In genomic region chr10:93467791-93468190, GRCm38 (mm10) we compare ENCODE assay signal across 27 mouse cellular contexts. TPM values are rescaled to one million over a fixed set of nuclear protein-coding genes. Genes with fewer than 3 reads are reported as not detected.
A peak's percentile ranks its signal among the peaks of the same experiment; 100 is the strongest.
DNase-seq lines count a peak whose midpoint lies in the region; ATAC-seq and TF ChIP-seq lines count a peak whose summit lies in the region.
"Had no signal": no experiment of that assay in that cellular context is flagged by ENCODE, and none has a peak within 500 bp of the region (broad histone marks: within the 10 kb centered on the region; RNA-seq: fewer than 3 reads in every experiment).

No protein-coding gene starts in this region.

- H3K36me3 ChIP-seq in liver, embryonic 12.5 days: peaks cover 92% of the 10 kb centered on the region
- peaks cover 84% of the 10 kb centered on the region for H3K36me3 ChIP-seq in liver, postnatal 0 days (replicated peaks; ENCODE audit: insufficient read depth, low read length)
- peaks cover 73% of the 10 kb centered on the region for H3K36me3 ChIP-seq in kidney, embryonic 14.5 days (ENCODE audit: control insufficient read depth, insufficient read depth, low read length)

- H3K9me3 ChIP-seq in liver, embryonic 12.5 days (replicated peaks): no peaks in the 10 kb centered on the region
- no peaks in the 10 kb centered on the region for H3K9me3 ChIP-seq in liver, postnatal 0 days (ENCODE audit: low read length)
- no peaks in the 10 kb centered on the region for H3K9me3 ChIP-seq in kidney, embryonic 14.5 days (ENCODE audit: control insufficient read depth, low read length)
- H3K9me3 ChIP-seq: embryonic facial prominence, embryonic 13.5 days; heart, embryonic 15.5 days; hindbrain, embryonic 15.5 days; megakaryocyte, embryonic 14.5 days had no signal

- 91% methylated on average over 3 of the region's 3 CpGs for WGBS in liver, embryonic 12.5 days (ENCODE audit: insufficient replicate concordance)
- 92% methylated on average over 3 of the region's 3 CpGs for WGBS in liver, postnatal 0 days (ENCODE audit: insufficient replicate concordance)
- WGBS in kidney, embryonic 14.5 days: 97% methylated on average over 3 of the region's 3 CpGs

- H3K9ac ChIP-seq in liver, embryonic 12.5 days: no peak overlapping the region
- no peak overlapping the region for H3K9ac ChIP-seq in liver, postnatal 0 days (replicated peaks)
- no peak overlapping the region for H3K9ac ChIP-seq in kidney, embryonic 14.5 days (ENCODE audit: low read depth, low read length)
- H3K9ac ChIP-seq: embryonic facial prominence, embryonic 13.5 days; heart, embryonic 15.5 days; hindbrain, embryonic 15.5 days had no signal

- TF ChIP-seq CTCF in liver, postnatal 0 days (IDR thresholded peaks at IDR 0.05; ENCODE audit: low read depth): no peak

- H3K4me3 ChIP-seq in liver, embryonic 12.5 days: no peak overlapping the region
- no peak overlapping the region for H3K4me3 ChIP-seq in liver, postnatal 0 days (ENCODE audit: low read depth, low read length)
- H3K4me3 ChIP-seq in kidney, embryonic 14.5 days (ENCODE audit: low read length): no peak overlapping the region
- H3K4me3 ChIP-seq: embryonic facial prominence, embryonic 13.5 days; erythroblast, embryonic 14.5 days; gastrocnemius, adult 2 months; heart, embryonic 15.5 days; hindbrain, embryonic 15.5 days; left cerebral cortex, adult 2 months; megakaryocyte, embryonic 14.5 days had no signal

- H3K4me2 ChIP-seq in liver, embryonic 12.5 days: peak overlapping the region; percentile 7; the same call in 1 of the 2 replicates
- no peak overlapping the region for H3K4me2 ChIP-seq in liver, postnatal 0 days (ENCODE audit: low read depth, low read length)
- H3K4me2 ChIP-seq in kidney, embryonic 14.5 days (replicated peaks; ENCODE audit: low read depth, low read length): no peak overlapping the region
- H3K4me2 ChIP-seq: embryonic facial prominence, embryonic 13.5 days; heart, embryonic 15.5 days; hindbrain, embryonic 15.5 days had no signal

- ATAC-seq in liver, embryonic 12.5 days: peak; percentile 32; the same call in 1 of the 2 replicates
- no peak for ATAC-seq in liver, postnatal 0 days
- peak; percentile 22 for ATAC-seq in granulocyte monocyte progenitor cell, adult 5-6 weeks (replicated peaks; ENCODE audit: poor library complexity, severe bottlenecking)
- peak; percentile 50 for ATAC-seq in megakaryocyte-erythroid progenitor cell, adult 5-6 weeks (replicated peaks; ENCODE audit: low FRiP score, low TSS enrichment, poor library complexity, severe bottlenecking)
- ATAC-seq in kidney, embryonic 14.5 days (ENCODE audit: low FRiP score, low TSS enrichment): no peak
- ATAC-seq: forebrain, embryonic 14.5 days had no signal

- H3K27ac ChIP-seq in liver, embryonic 12.5 days: no peak overlapping the region
- no peak overlapping the region for H3K27ac ChIP-seq in liver, postnatal 0 days (ENCODE audit: low read depth)
- no peak overlapping the region for H3K27ac ChIP-seq in kidney, embryonic 14.5 days (ENCODE audit: low read depth, low read length)
- H3K27ac ChIP-seq: embryonic facial prominence, embryonic 13.5 days; gastrocnemius, adult 2 months; heart, embryonic 15.5 days; hindbrain, embryonic 15.5 days; left cerebral cortex, adult 2 months; stomach, postnatal 0 days had no signal

- DNase-seq in liver, postnatal 0 days: no peak
- DNase-seq in right cerebral cortex, postnatal 25 days: no peak
- DNase-seq in left cerebral cortex, adult 18-20 months (ENCODE audit: low spot score in 2 of 2): no peak
- DNase-seq: adrenal gland, postnatal 25 days; cerebellum, adult 8-10 months; cerebellum, postnatal 36 days; embryo, embryonic 11 days; gastrocnemius, adult 2 months; heart, postnatal 36 days; kidney, adult 9 months; kidney, postnatal 4 days; lung, adult 18-20 months; lung, postnatal 14 days; midbrain, embryonic 14.5 days had no signal

- no peaks in the 10 kb centered on the region for H3K27me3 ChIP-seq in liver, embryonic 12.5 days (replicated peaks)
- H3K27me3 ChIP-seq in liver, postnatal 0 days (ENCODE audit: insufficient read depth, low read length): no peaks in the 10 kb centered on the region
- H3K27me3 ChIP-seq in kidney, embryonic 14.5 days (ENCODE audit: control insufficient read depth, insufficient read depth, low read length): no peaks in the 10 kb centered on the region
- H3K27me3 ChIP-seq: embryonic facial prominence, embryonic 13.5 days; heart, embryonic 15.5 days; hindbrain, embryonic 15.5 days; megakaryocyte, embryonic 14.5 days had no signal

- peaks cover 16% of the 10 kb centered on the region for H3K4me1 ChIP-seq in liver, embryonic 12.5 days
- no peaks in the 10 kb centered on the region for H3K4me1 ChIP-seq in liver, postnatal 0 days (ENCODE audit: insufficient read depth)
- H3K4me1 ChIP-seq in kidney, embryonic 14.5 days (ENCODE audit: control insufficient read depth, insufficient read depth, low read length): no peaks in the 10 kb centered on the region
- H3K4me1 ChIP-seq: embryonic facial prominence, embryonic 13.5 days; heart, embryonic 15.5 days; hindbrain, embryonic 15.5 days; megakaryocyte, embryonic 14.5 days had no signal

- no peak for TF ChIP-seq EP300 in liver, postnatal 0 days (IDR thresholded peaks at IDR 0.05; ENCODE audit: low read depth)

RNA-seq across cellular contexts. Expression of gene Lta4h, which starts 14.6 kb away (rescaled TPM):
- 97.2 and 104 TPM in 2 replicates for polyA plus RNA-seq in liver, embryonic 12.5 days (2016; fragmentation: Nextera tagmentation; extraction: Ambion mirVana)
- 63.7 and 68.4 TPM in 2 replicates for polyA plus RNA-seq in liver, postnatal 0 days (2015; fragmentation: Nextera tagmentation; extraction: Ambion mirVana)
- total RNA-seq in granulocyte monocyte progenitor cell, adult 5-6 weeks (2014; fragmentation: Nextera tagmentation): 753 and 1,014 TPM in 2 replicates
- 752 and 880 TPM in 2 replicates for total RNA-seq in granulocyte monocyte progenitor cell, adult 5-6 weeks (2017)
- 139 and 192 TPM in 2 replicates for total RNA-seq in megakaryocyte-erythroid progenitor cell, adult 5-6 weeks (2014; fragmentation: Nextera tagmentation)
- 133 and 138 TPM in 2 replicates for total RNA-seq in megakaryocyte-erythroid progenitor cell, adult 5-6 weeks (2017)
- 10 to 100 TPM; 58.3 to 64.0 TPM for total RNA-seq in left cerebral cortex, adult 18-20 months (2021)
- polyA plus RNA-seq in kidney, embryonic 14.5 days (2014; fragmentation: Nextera tagmentation; extraction: Ambion mirVana): 146 and 179 TPM in 2 replicates

RNA-seq across cellular contexts. Expression of gene Hal, which starts 20.8 kb away (rescaled TPM):
- 1.6 and 1.8 TPM in 2 replicates for polyA plus RNA-seq in liver, embryonic 12.5 days (2016; fragmentation: Nextera tagmentation; extraction: Ambion mirVana)
- polyA plus RNA-seq in liver, postnatal 0 days (2015; fragmentation: Nextera tagmentation; extraction: Ambion mirVana): 30.0 and 44.0 TPM in 2 replicates
- 0.51 and 2.0 TPM in 2 replicates for total RNA-seq in granulocyte monocyte progenitor cell, adult 5-6 weeks (2014; fragmentation: Nextera tagmentation)
- 0.57 and 1.2 TPM in 2 replicates for total RNA-seq in granulocyte monocyte progenitor cell, adult 5-6 weeks (2017)
- total RNA-seq in megakaryocyte-erythroid progenitor cell, adult 5-6 weeks (2014; fragmentation: Nextera tagmentation): not detected in 2 replicates
- total RNA-seq in megakaryocyte-erythroid progenitor cell, adult 5-6 weeks (2017): not detected in 2 replicates
- not detected for total RNA-seq in left cerebral cortex, adult 18-20 months (2021)
- polyA plus RNA-seq in kidney, embryonic 14.5 days (2014; fragmentation: Nextera tagmentation; extraction: Ambion mirVana): not detected in 2 replicates
- polyA plus RNA-seq: erythroblast, embryonic 14.5 days; forebrain, embryonic 14.5 days; frontal cortex, adult 2 months; midbrain, embryonic 14.5 days had no signal

Comparison
In these comparisons a context has a peak if more than half of its experiments do, and no peak if none do; other contexts are left out.
1. ATAC-seq: peak in liver, embryonic 12.5 days (single experiment), granulocyte monocyte progenitor cell, adult 5-6 weeks (single experiment) and megakaryocyte-erythroid progenitor cell, adult 5-6 weeks (single experiment); none in liver, postnatal 0 days (single experiment) and kidney, embryonic 14.5 days (single experiment).